Mouse (Mus musculus) heart, postnatal 0 days (tissue): ENCODE measurements around the gene Tinf2. TPM values are rescaled to one million over a fixed set of nuclear protein-coding genes. Genes with fewer than 3 reads are reported as not detected.
A peak's percentile ranks its signal among the peaks of the same experiment; 100 is the strongest.

Experiments used
- ATAC-seq: fragments of 200-750 bp; cut with Nextera tagmentation; 2 replicates; pipeline ENCODE4 v1.8.0; 2017; ENCODE audit warnings: low read depth, moderate number of reproducible peaks, moderate library complexity; ENCODE audit not compliant: insufficient read depth
- DNase-seq: peaks from one replicate; pipeline ENCODE4 v3.0.0-alpha.2; 2016; ENCODE audit warnings: low spot score
- H3K27ac ChIP-seq: fragments of 300-500 bp; sonication (generic); 2 replicates; pipeline ENCODE4 v1.5.1; 2014; ENCODE audit warnings: low read depth, mild to moderate bottlenecking
- H3K27me3 ChIP-seq: fragments of 300-500 bp; sonication (generic); 2 replicates; pipeline ENCODE4 v1.6.1; 2014; ENCODE audit warnings: low read length, mixed read lengths; ENCODE audit not compliant: control insufficient read depth, insufficient read depth
- H3K36me3 ChIP-seq: fragments of 300-500 bp; sonication (generic); replicated peaks from 2 replicates; pipeline ENCODE4 v1.6.1; 2014; ENCODE audit warnings: low read length, mixed read lengths; ENCODE audit not compliant: control insufficient read depth, insufficient read depth
- H3K4me1 ChIP-seq: fragments of 300-500 bp; sonication (generic); 2 replicates; pipeline ENCODE4 v1.6.1; 2014; ENCODE audit warnings: antibody characterized with exemption; ENCODE audit not compliant: control insufficient read depth, insufficient read depth
- H3K4me2 ChIP-seq: fragments of 300-500 bp; sonication (generic); 2 replicates; pipeline ENCODE4 v1.6.1; 2014; ENCODE audit warnings: low read depth, mild to moderate bottlenecking, low read length, moderate library complexity
- H3K4me3 ChIP-seq: fragments of 300-500 bp; sonication (generic); 2 replicates; pipeline ENCODE4 v1.5.1; 2014; ENCODE audit warnings: low read depth, low read length
- H3K9ac ChIP-seq: fragments of 300-500 bp; sonication (generic); replicated peaks from 2 replicates; pipeline ENCODE4 v1.6.1; 2014; ENCODE audit warnings: low read depth, low read length, mixed read lengths
- H3K9me3 ChIP-seq: fragments of 300-500 bp; sonication (generic); replicated peaks from 2 replicates; pipeline ENCODE4 v1.6.1; 2016; ENCODE audit warnings: low read length; ENCODE audit not compliant: control insufficient read depth
- CTCF ChIP-seq: IDR thresholded peaks from 2 replicates; pipeline ENCODE4 v1.5.1; 2016; ENCODE audit warnings: antibody characterized with exemption, control low read depth, low read depth
- EP300 ChIP-seq: IDR thresholded peaks from 2 replicates; pipeline ENCODE4 v1.6.1; 2016; ENCODE audit warnings: antibody characterized with exemption, low read depth
- WGBS: fragments of 180-500 bp; shearing (Covaris S2); extraction: QIAGEN DNeasy Blood & Tissue Kit; methylation state at CpG from one replicate; pipeline ENCODE4 v1.1.7; 2014; 5-methylcytosine and 5-hydroxymethylcytosine counted together
- polyA plus RNA-seq: library from polyadenylated mRNA; unstranded; fragments of >200 nt; fragmentation: Nextera tagmentation; extraction: Ambion mirVana; gene quantifications from 2 replicates; pipeline ENCODE4 v1.2.1, GENCODE M21; 2015
- total RNA-seq: library from RNA; depleted of rRNA; stranded (reverse); fragments of >200 nt; gene quantifications from 2 replicates; pipeline ENCODE4 v1.2.3, GENCODE M21; 2014; ENCODE audit warnings: low replicate concordance

The Tinf2 gene
- total and polyA plus RNA-seq, 2 experiments from 2014 or later = 11.9 to 15.9 TPM

- 15% methylated on average over 25 of the region's 25 CpGs for WGBS
- H3K27ac ChIP-seq = no peak overlapping the region
- no peak overlapping the region for H3K4me3 ChIP-seq
- H3K4me1 ChIP-seq = no peaks in the 10 kb centered on the region
- peak overlapping the region; percentile 46; the same call in 1 of the 2 replicates for H3K4me2 ChIP-seq
- no peak overlapping the region for H3K9ac ChIP-seq
- no peaks in the 10 kb centered on the region for H3K9me3 ChIP-seq
- H3K27me3 ChIP-seq = peaks cover 22% of the 10 kb centered on the region
- H3K36me3 ChIP-seq = peaks cover 17% of the 10 kb centered on the region
- TF ChIP-seq EP300 = no peak
- no peak for TF ChIP-seq CTCF
- ATAC-seq (peak; percentile 43; the same call in 1 of the 2 replicates), DNase-seq (no peak)
Observed at GRCm38 (mm10) chr14:55713007-55713728, 31.5 kb upstream of the Tinf2 start.

GRCm38 (mm10) chr14:55711786-55712185, 30.2 kb upstream of the Tinf2 start:
- H3K27me3 ChIP-seq = peaks cover 22% of the 10 kb centered on the region
- no peak overlapping the region for H3K9ac ChIP-seq
- ATAC-seq (no peak), DNase-seq (no peak)
- WGBS = 70% methylated on average over 7 of the region's 7 CpGs
- no peak overlapping the region for H3K4me2 ChIP-seq
- H3K27ac ChIP-seq = no peak overlapping the region
- H3K4me1 ChIP-seq = no peaks in the 10 kb centered on the region
- H3K4me3 ChIP-seq = no peak overlapping the region
- H3K9me3 ChIP-seq = no peaks in the 10 kb centered on the region
- peaks cover 8% of the 10 kb centered on the region; the same call in 1 of the 2 replicates for H3K36me3 ChIP-seq
- no peak for TF ChIP-seq CTCF
- TF ChIP-seq EP300 = no peak

GRCm38 (mm10) chr14:55709509-55709908, 27.9 kb upstream of the Tinf2 start:
- H3K4me3 ChIP-seq = no peak overlapping the region
- no peak overlapping the region for H3K27ac ChIP-seq
- H3K27me3 ChIP-seq = peaks cover 22% of the 10 kb centered on the region
- no peaks in the 10 kb centered on the region for H3K36me3 ChIP-seq
- TF ChIP-seq CTCF (no peak), EP300 (no peak)
- H3K4me2 ChIP-seq = no peak overlapping the region
- 84% methylated on average over 4 of the region's 4 CpGs for WGBS
- DNase-seq (no peak), ATAC-seq (no peak)
- no peaks in the 10 kb centered on the region for H3K4me1 ChIP-seq
- H3K9ac ChIP-seq = no peak overlapping the region
- H3K9me3 ChIP-seq = no peaks in the 10 kb centered on the region

- 62% methylated on average over 5 of the region's 5 CpGs for WGBS
- Histone ChIP-seq H3K27me3 (peaks cover 8% of the 10 kb centered on the region; the same call in 1 of the 2 replicates), H3K36me3 (no peaks in the 10 kb centered on the region), H3K9me3 (no peaks in the 10 kb centered on the region), H3K4me1 (no peaks in the 10 kb centered on the region), H3K4me2 (no peak overlapping the region), H3K4me3 (no peak overlapping the region), H3K27ac (no peak overlapping the region), H3K9ac (no peak overlapping the region)
- no peak for TF ChIP-seq CTCF
- no peak for TF ChIP-seq EP300
- ATAC-seq (no peak), DNase-seq (no peak)
Observed at GRCm38 (mm10) chr14:55707397-55707796, 25.8 kb upstream of the Tinf2 start.

GRCm38 (mm10) chr14:55706051-55706600, 24.5 kb upstream of the Tinf2 start:
- Histone ChIP-seq H3K9ac (no peak overlapping the region), H3K4me2 (no peak overlapping the region), H3K4me1 (no peaks in the 10 kb centered on the region), H3K36me3 (no peaks in the 10 kb centered on the region), H3K27ac (no peak overlapping the region), H3K27me3 (no peaks in the 10 kb centered on the region), H3K9me3 (no peaks in the 10 kb centered on the region), H3K4me3 (no peak overlapping the region)
- 77% methylated on average over 8 of the region's 8 CpGs for WGBS
- ATAC-seq (no peak), DNase-seq (no peak)
- TF ChIP-seq CTCF (no peak), EP300 (no peak)
